Mouse (Mus musculus) 416B (cell line): ENCODE measurements around the gene Gpatch3.

Experiments
- DNase-seq: peaks from one replicate; pipeline ENCODE4 v3.0.0; 2011; ENCODE audit warnings: low read depth

The Gpatch3 gene

DNA sequence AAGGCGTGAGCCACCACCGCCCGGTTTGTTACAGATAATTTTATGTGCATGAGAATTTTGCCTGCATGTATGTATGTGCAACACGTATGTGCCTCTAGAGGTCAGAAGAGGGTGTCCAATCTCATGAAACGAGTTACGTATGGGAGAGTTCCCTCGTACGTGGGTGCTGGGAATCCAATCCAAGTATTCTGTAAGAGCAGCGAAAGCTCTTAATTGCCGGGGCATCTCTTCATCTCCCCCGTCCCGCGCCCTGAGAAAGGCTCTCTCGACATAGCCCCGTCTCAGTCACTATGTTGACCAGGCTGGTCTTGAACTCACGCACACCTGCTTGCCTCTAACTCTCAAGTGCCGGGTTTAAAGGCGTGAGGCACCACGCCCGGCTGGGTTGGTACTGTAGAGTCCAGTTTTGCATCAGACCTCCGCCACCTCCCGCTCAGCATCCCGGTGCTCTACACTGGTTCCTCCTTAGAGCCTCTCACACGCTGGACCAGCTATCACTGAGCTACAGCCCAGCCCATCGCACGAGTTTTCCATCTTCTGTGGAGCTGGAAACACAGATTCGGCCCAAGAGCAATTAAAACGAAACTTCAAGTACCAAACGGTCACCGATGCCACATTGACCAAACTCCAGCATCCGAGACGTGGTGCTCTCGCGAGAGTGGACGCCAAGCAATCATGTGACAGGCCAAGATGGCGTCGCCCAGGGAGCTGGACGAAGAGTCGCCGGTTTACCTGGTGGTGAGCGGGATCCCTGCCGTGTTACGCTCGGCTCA, at the start of gene Gpatch3:
Gpatch3 (plus strand) TSS at position 676 of the 773 bp plus-strand sequence.
- peak; percentile 94 for DNase-seq

DNA sequence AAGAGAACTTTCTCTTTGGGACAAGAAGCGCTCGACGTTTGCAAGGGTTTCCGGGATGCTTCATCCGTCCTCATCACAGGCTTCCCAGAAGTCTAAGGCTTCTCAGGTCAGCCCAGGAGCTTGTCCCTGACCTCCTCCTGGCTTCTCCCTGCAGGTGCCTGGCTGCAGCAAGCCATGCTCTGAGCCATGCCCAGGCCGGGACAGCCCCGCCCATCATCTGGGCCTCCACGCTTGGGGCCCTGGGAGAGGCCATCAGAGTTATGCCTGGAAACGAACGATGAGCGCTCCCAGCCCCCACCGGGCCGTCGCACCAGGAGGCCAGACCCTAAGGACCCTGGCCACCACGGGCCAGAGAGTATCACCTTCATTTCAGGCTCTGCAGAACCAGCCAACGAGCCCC, 46.8 kb upstream of the Gpatch3 start:
- DNase-seq: no peak

DNA sequence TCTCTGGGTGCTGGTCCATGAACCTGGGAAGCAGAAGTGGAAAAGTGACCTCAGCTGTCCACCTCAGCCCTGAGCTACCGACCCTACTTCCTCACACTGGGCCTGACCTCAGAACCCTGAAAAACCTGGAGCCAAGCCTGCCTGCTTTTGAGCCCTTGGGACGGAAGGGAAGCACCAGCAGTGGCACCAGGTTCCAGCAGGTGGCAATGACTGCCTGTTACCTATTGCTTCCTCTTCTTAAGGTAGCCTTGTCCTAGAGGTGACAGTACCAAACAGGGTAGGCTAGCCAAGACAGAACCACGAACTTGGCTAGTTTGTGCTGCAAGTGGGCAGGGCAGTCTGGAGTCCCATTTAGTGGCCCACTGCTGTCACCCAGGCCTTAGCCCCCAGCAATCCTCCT, 41.8 kb upstream of the Gpatch3 start:
- DNase-seq: no peak

DNA sequence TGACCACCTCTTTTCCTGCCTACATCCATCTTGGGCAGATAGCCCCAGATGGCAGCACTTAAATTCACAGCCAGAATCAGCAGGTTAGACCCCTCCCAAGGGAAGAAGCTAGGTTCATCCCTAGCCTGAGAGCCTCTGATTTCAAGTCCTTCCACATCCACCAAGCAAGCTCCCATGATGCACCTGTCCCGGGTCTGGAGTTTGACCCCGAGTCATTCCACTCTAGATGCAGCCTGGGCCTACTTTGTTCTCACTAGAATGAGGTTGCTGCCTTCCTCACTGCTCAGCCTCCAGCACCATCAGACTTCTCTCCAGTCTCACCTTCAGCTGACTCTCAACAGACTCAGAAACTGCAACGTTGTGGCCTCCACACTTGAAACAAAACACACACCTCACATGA, 38.5 kb upstream of the Gpatch3 start:
- no peak for DNase-seq

- DNase-seq: no peak
Observed at GRCm38 (mm10) chr4:133536652-133537051, 37.9 kb upstream of the Gpatch3 start.

GRCm38 (mm10) chr4:133545272-133546231, 29.0 kb upstream of the Gpatch3 start, which contains the start of gene Nudc:
Nudc (minus strand) TSS chr4:133545996.
- DNase-seq: peak; percentile 93

- no peak for DNase-seq
Observed at GRCm38 (mm10) chr4:133552029-133552428, 22.5 kb upstream of the Gpatch3 start.

DNA sequence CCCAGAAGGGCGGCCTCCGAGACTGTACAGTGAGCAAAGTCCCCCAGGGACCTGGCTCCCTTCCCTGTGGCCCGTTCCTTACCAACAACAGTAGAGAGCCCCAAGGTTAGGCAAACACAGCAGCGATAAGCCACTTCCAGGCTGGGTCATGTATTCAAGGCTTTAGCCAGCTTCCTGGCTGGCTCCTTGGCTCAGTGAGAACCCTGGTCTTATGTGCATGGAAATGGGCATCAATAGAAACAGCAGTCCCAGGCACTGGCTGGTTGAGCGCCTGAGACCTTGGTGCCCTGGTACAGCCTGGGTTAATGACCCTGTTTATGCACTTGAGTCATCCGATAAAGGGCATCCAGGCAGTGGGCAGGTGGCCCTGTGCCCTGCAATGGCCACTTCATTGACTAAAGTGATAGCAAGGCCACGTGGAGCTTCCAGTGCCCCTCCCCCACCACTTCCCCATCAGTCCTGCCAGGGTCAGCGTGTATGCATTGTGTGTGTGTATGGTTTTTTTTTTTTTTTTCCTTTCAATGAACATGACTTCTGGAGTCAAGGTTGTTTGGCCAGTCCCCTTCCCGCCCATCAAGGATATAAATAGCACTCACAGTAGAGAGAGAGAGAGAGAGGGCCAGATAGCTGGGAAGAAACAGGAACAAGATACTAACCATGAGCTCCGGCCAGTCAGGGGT, 21.6 kb upstream of the Gpatch3 start, which contains the start of gene Nr0b2:
Nr0b2 (plus strand) TSS at position 609 of the 680 bp plus-strand sequence.
- peak; percentile 88 for DNase-seq

- DNase-seq: no peak
Observed at GRCm38 (mm10) chr4:133553448-133554330, 20.9 kb upstream of the Gpatch3 start.

GRCm38 (mm10) chr4:133557041-133557717, 17.4 kb upstream of the Gpatch3 start:
- DNase-seq: no peak

DNA sequence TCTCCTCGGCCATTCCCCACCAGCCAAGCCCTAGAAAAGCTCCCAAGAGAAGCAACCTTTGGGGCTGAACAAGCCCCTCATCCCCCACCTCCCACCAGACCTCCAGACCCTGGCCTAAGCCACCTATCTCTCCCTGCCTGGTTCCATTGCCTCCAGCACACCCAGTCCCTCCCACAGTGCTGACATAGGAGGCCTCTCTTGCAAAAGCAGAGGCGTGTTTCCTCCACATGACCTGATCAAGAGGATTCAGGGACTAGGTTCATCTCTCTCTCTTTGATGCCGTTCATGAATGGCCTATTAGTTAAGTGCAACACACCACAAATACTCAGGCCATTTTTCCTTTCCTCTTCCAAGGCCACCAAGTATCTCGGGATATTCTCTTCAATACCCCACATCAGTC, 14.7 kb upstream of the Gpatch3 start:
- peak; percentile 30 for DNase-seq

DNA sequence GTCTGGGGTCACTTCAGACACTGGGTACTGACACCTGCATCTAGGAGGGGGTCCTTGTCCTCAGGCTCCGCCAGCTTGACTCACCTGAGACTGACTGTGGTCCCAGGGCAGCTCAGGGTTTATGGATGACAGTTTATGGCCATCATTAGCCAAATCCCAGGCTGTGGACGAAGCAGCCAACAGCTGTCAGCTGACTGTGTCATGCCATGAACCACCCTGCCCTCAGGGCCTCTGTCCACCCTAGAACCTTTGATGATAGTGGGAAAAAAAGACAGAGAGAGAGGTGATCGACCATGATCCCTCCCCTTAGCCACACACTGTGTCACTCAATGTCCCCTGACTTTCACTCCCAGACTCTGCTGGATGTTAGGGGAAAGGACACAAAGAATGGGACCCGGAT, 12.9 kb upstream of the Gpatch3 start:
- DNase-seq: no peak

- DNase-seq: peak; percentile 91
Observed at GRCm38 (mm10) chr4:133563123-133563571, 11.4 kb upstream of the Gpatch3 start.

DNA sequence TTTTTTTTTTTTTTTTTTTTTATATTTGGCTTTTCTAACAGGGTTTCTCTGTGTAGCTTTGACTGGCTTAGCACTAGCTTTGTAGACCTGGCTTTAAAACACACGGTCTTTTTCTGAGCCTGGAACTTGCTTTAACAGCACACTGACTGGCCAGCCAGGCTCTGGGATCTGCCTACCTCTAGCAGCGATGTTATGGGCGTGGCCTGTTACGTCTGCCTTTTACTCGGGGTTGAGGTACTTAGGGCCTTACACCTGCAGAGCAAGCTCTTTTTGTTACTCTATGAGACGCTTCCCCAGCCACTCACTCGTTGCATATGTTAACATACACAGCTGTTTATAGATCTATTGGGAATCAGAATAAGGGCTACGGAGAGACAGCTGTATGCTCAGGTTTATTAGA, 7.3 kb upstream of the Gpatch3 start:
- DNase-seq: no peak

DNA sequence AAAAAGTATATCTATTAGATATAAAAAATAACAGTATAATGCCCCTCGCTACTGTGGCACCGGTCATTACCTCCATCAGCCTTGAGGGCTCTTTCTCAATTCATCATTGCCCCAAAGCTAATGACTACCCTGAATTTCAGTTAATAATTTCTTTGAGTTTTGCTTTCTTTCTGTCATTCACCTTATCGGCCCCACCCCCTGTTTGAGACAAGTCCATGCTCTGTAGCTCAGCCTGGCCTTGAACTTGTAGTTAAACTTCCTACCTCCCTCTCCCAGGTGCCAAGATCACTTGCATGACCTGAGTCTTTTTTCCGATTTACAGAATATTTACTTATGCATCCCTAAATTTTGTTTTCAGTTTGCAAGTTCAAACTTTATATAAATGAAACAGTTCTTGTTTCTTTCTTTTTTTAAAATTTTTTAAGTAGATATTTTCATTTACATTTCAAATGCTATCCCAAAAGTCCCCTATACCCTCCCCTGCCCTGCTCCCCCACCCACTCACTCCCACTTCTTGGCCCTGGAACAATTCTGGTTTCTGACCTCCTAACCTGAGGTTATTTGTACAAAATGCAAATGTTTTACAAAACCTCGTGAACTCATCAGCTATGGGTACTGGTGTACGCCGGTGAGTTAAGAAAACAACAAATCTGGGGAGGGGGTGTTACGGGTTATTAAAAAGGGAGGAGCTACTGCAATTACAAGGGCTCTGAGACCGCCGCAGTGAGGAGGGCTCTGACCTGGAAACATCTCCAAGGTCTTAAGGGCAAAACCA, 5.1 kb upstream of the Gpatch3 start:
- no peak for DNase-seq

- peak; percentile 29 for DNase-seq
Observed at GRCm38 (mm10) chr4:133570066-133570466, 4.5 kb upstream of the Gpatch3 start.

DNA sequence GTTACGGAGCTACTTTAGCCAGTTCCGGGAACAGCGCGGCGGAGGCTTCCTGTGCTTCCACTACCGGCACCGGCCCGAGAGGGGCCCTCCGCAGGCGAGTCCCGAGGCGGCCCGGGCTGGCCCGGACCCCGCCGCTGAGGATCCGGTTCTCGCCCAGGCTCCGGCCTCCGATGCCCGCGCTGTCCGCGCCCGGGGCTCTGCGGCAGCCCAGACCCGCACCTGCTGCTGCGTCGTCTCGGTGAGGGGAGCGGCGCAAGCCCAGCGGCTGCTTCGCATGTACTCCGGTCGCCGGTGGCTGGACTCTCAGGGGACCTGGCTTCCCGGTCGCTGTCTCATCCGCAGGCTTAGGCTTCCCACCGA, 278 bp downstream of the Gpatch3 start:
- no peak for DNase-seq

DNA sequence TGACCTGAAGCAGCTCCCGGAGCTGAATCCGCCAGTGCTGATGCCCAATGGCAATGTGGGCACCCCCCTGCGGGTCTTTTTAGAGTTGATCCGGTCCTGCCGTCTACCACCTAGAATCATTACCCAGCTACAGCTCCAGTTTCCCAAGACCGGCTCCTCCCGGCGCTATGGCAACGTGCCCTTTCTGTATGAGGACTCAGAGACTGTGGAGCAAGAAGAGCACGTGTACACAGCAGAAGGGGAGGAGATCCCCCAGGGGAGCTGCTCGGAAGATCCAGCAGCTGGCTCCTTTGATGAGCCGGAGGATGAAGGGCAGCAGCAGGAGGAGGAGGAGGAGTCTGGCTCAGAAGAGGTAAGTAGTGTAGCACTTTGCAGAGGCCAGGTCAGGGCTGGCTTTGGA, 3.4 kb downstream of the Gpatch3 start:
- no peak for DNase-seq

DNA sequence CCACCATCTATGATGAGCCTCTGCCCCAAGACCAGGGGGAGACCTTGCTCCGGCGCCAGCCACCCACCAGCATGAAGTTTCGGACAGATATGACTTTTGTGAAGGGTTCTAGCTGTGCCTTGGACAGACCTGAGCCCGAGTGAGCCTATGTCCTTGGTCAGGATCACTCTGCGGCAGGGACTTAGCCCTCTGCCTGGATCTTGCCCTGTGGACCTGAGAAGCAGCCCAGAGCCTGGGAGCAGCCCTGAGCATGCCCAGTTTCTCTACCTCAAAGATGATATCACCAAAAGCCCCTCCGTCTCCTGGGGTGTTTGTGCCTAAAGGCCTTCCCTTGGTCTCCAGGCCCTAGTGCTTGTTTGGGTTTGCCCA, 9.1 kb downstream of the Gpatch3 start:
- DNase-seq: no peak
